9 mouse cellular contexts compared by ENCODE assay signal in genomic region chr12:100958621-100959592, GRCm38 (mm10). TPM values are rescaled to one million over a fixed set of nuclear protein-coding genes. Genes with fewer than 3 reads are reported as not detected.
A peak's percentile ranks its signal among the peaks of the same experiment; 100 is the strongest.
DNase-seq lines count a peak whose midpoint lies in the region; ATAC-seq lines count a peak whose summit lies in the region.
"Had no signal": no experiment of that assay in that cellular context is flagged by ENCODE, and none has a peak within 500 bp of the region (broad histone marks: within the 10 kb centered on the region; RNA-seq: fewer than 3 reads in every experiment).

No protein-coding gene starts in this region.

- H3K4me3 ChIP-seq in hindbrain, embryonic 12.5 days, result no peak overlapping the region
- H3K4me3 ChIP-seq in hindbrain, embryonic 10.5 days, result no peak overlapping the region
- peak overlapping the region; percentile 64 for H3K4me3 ChIP-seq in megakaryocyte, embryonic 14.5 days (replicated peaks)
- H3K4me3 ChIP-seq: limb, embryonic 13.5 days had no signal

- no peak for DNase-seq in hindbrain, embryonic 10.5 days (ENCODE audit: low spot score)
- DNase-seq in adrenal gland, postnatal 25 days, result peak; percentile 31
- DNase-seq in gastrocnemius, postnatal 14 days, result peak; percentile 47
- DNase-seq in kidney, adult 8-10 months, result peak; percentile 25 to 31
- no peak for DNase-seq in right cerebral cortex, postnatal 14 days
- DNase-seq in layer of hippocampus, adult 18-20 months (ENCODE audit: low spot score in 2 of 2), result no peak

- peaks cover 7% of the 10 kb centered on the region; the same call in 1 of the 2 replicates for H3K36me3 ChIP-seq in hindbrain, embryonic 12.5 days
- peaks cover 64% of the 10 kb centered on the region for H3K36me3 ChIP-seq in hindbrain, embryonic 10.5 days
- peaks cover 17% of the 10 kb centered on the region for H3K36me3 ChIP-seq in megakaryocyte, embryonic 14.5 days (replicated peaks; ENCODE audit: low read length)
- H3K36me3 ChIP-seq: limb, embryonic 13.5 days had no signal

- H3K9ac ChIP-seq in hindbrain, embryonic 12.5 days, result no peak overlapping the region
- H3K9ac ChIP-seq: limb, embryonic 13.5 days had no signal

- WGBS in hindbrain, embryonic 12.5 days, result 71% methylated on average over 15 of the region's 15 CpGs
- 63% methylated on average over 15 of the region's 15 CpGs for WGBS in hindbrain, embryonic 10.5 days

- H3K9me3 ChIP-seq in hindbrain, embryonic 12.5 days (replicated peaks), result no peaks in the 10 kb centered on the region
- H3K9me3 ChIP-seq in hindbrain, embryonic 10.5 days, result no peaks in the 10 kb centered on the region
- H3K9me3 ChIP-seq in megakaryocyte, embryonic 14.5 days, result no peaks in the 10 kb centered on the region
- H3K9me3 ChIP-seq: limb, embryonic 13.5 days had no signal

- peaks cover 28% of the 10 kb centered on the region for H3K4me1 ChIP-seq in hindbrain, embryonic 12.5 days
- peaks cover 36% of the 10 kb centered on the region for H3K4me1 ChIP-seq in hindbrain, embryonic 10.5 days (replicated peaks)
- H3K4me1 ChIP-seq in megakaryocyte, embryonic 14.5 days, result peaks cover 59% of the 10 kb centered on the region

- no peak overlapping the region for H3K27ac ChIP-seq in hindbrain, embryonic 12.5 days
- no peak overlapping the region for H3K27ac ChIP-seq in hindbrain, embryonic 10.5 days
- H3K27ac ChIP-seq: limb, embryonic 13.5 days had no signal

- H3K4me2 ChIP-seq in hindbrain, embryonic 12.5 days (replicated peaks), result no peak overlapping the region
- H3K4me2 ChIP-seq: limb, embryonic 13.5 days had no signal

- peaks cover 14% of the 10 kb centered on the region; the same call in 1 of the 2 replicates for H3K27me3 ChIP-seq in hindbrain, embryonic 12.5 days
- no peaks in the 10 kb centered on the region; the same call in 1 of the 2 replicates for H3K27me3 ChIP-seq in hindbrain, embryonic 10.5 days (ENCODE audit: insufficient read depth, poor library complexity, severe bottlenecking)
- peaks cover 4% of the 10 kb centered on the region for H3K27me3 ChIP-seq in megakaryocyte, embryonic 14.5 days (replicated peaks)

- peak; percentile 15; the same call in 1 of the 2 replicates for ATAC-seq in hindbrain, embryonic 12.5 days (ENCODE audit: low FRiP score)

- intact Hi-C loops in gastrocnemius, postnatal 14 days (cut with DNase I; ENCODE audit: low total_unique reads), result no loop called here

RNA-seq across cellular contexts. Expression of gene Gpr68, which starts 50.9 kb away (rescaled TPM):
- polyA plus RNA-seq in hindbrain, embryonic 12.5 days (2016; fragmentation: Nextera tagmentation; extraction: Ambion mirVana), result 0.48 and 0.68 TPM in 2 replicates
- 0.10 and 0.21 TPM in 2 replicates for polyA plus RNA-seq in hindbrain, embryonic 10.5 days (2016; fragmentation: Nextera tagmentation; extraction: Ambion mirVana)
- 1.00 and 1.6 TPM in 2 replicates for total RNA-seq in adrenal gland, postnatal 25 days (2021)
- under 1 TPM in 1 of 2 experiments, not detected in 1; 0.18 TPM for total RNA-seq in gastrocnemius, postnatal 14 days (2021)
- 0.12 TPM in 1 of 2 replicates, not detected in the other for polyA plus RNA-seq in megakaryocyte, embryonic 14.5 days (2012; ENCODE audit: insufficient read depth, low replicate concordance)
- 10 to 100 TPM; 18.7 to 21.5 TPM for total RNA-seq in layer of hippocampus, adult 18-20 months (2021)

Comparison
In these comparisons a context has a peak if more than half of its experiments do, and no peak if none do; other contexts are left out.
1. DNase-seq: peak in adrenal gland, postnatal 25 days (single experiment), gastrocnemius, postnatal 14 days (single experiment) and kidney, adult 8-10 months (2 of 2); none in hindbrain, embryonic 10.5 days (single experiment), right cerebral cortex, postnatal 14 days (single experiment) and layer of hippocampus, adult 18-20 months (0 of 2).